Mouse (Mus musculus): Measurements from ENCODE around the gene Zbtb16. TPM values are rescaled to one million over a fixed set of nuclear protein-coding genes. Genes with fewer than 3 reads are reported as not detected.

Gene Zbtb16
- total and polyA plus RNA-seq, 3 experiments = 15.7 to 150 (median 149) TPM

DNA sequence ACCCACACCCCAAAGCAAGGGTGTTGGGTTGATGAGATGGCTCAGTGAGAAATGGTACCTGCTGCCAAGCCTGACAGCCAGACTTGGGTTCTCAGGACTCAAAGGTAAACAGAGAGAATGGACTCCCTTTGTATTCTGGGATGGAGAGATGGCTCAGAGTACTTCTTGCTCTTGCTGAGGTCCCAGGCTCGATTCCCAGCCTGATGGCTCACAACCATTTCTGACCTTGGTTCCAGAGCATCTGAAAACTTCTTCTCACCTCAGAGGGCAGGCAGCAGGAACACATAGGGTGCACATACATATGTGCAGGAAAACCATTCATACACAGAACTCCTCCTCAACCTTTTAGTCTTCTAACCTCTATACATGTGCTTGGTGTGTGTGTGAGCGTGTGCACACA, 185.2 kb downstream of the Zbtb16 start:
- Histone ChIP-seq H3K79me2 (replicated peaks; ENCODE audit: control insufficient read depth, insufficient read depth, low read length) (no peaks in the 10 kb centered on the region), H3K9ac (ENCODE audit: low read depth, low read length) (no peak overlapping the region), H3K27me3 (ENCODE audit: control insufficient read depth, insufficient read depth, low read length) (no peaks in the 10 kb centered on the region), H3K27ac (peak overlapping the region; percentile 9; the same call in 1 of the 2 replicates), H3K4me1 (ENCODE audit: control insufficient read depth, insufficient read depth, low read length) (peaks cover 28% of the 10 kb centered on the region), H3K36me3 (ENCODE audit: control insufficient read depth, insufficient read depth, low read length) (peaks cover 3% of the 10 kb centered on the region; the same call in 1 of the 2 replicates), H3K4me3 (no peak overlapping the region)
- peak in 1 of 2 experiments; percentile 22 for DNase-seq
- intact Hi-C loops (cut with DNase I) = no loop called here
- 86% methylated on average over 2 of the region's 2 CpGs for WGBS
- TF ChIP-seq POLR2A (IDR thresholded peaks at IDR 0.05; ENCODE audit: insufficient read depth, low read depth, low read length) (no peak), EP300 (IDR thresholded peaks at IDR 0.05; ENCODE audit: insufficient read depth, low read depth, low read length) (no peak), CTCF (IDR thresholded peaks at IDR 0.05) (no peak)

DNA sequence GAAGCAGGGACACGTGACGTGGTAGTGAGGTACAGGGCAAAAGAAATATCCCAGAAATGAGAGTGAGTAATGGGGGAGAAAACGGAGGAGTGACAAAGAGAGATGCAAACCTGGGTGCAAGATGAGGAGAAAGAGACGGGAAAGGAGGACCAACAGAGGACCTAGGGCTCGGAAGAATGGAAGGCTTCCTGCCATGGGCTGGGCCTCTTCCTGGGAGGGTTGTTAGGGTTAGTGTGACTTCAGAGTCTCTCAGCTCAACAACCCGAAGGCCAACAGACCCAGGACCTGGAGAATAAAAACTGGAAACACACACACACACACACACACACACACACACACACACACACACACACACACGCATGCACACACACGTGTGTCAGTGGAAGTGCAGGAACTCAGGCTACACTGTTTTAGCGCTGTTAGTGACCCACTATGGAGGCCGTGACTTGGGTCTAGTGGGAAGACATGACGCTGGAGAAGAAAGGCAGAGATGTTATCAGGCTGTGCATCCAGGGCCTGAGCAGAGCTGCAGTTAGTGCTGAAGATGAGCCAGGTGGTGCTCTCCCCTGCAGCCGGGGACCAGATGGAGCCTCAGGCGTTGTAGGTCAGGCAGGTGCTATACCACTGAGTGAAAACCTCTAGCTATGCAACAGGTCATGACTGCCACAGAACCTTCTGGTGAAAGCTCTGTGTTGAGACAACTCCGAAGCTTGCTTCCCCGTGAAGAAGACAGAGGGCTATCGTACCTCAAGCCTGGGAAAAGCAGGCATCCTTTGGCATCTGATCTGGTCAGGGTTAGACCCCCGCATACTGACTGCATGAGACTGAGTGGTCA, 186.0 kb downstream of the Zbtb16 start:
- Histone ChIP-seq H3K4me3 (peak overlapping the region; percentile 61), H3K4me1 (ENCODE audit: control insufficient read depth, insufficient read depth, low read length) (peaks cover 26% of the 10 kb centered on the region), H3K27me3 (ENCODE audit: control insufficient read depth, insufficient read depth, low read length) (no peaks in the 10 kb centered on the region), H3K36me3 (ENCODE audit: control insufficient read depth, insufficient read depth, low read length) (peaks cover under 1% of the 10 kb centered on the region; the same call in 1 of the 2 replicates), H3K9ac (ENCODE audit: low read depth, low read length) (peak overlapping the region; percentile 76), H3K27ac (peak overlapping the region; percentile 92), H3K79me2 (replicated peaks; ENCODE audit: control insufficient read depth, insufficient read depth, low read length) (no peaks in the 10 kb centered on the region)
- TF ChIP-seq POLR2A (IDR thresholded peaks at IDR 0.05; ENCODE audit: insufficient read depth, low read depth, low read length) (no peak), CTCF (IDR thresholded peaks at IDR 0.05) (peak; percentile 8; the same call in 1 of the 2 replicates)
- intact Hi-C loops (cut with DNase I) = loop anchor here (1.0 to 10.0 kb wide), 3 partner anchors 57 to 405 kb away; partner anchors contain the start of gene Zw10
- peak in 1 of 2 experiments; percentile 48 for DNase-seq
- 63% methylated on average over 17 of the region's 17 CpGs for WGBS

DNA sequence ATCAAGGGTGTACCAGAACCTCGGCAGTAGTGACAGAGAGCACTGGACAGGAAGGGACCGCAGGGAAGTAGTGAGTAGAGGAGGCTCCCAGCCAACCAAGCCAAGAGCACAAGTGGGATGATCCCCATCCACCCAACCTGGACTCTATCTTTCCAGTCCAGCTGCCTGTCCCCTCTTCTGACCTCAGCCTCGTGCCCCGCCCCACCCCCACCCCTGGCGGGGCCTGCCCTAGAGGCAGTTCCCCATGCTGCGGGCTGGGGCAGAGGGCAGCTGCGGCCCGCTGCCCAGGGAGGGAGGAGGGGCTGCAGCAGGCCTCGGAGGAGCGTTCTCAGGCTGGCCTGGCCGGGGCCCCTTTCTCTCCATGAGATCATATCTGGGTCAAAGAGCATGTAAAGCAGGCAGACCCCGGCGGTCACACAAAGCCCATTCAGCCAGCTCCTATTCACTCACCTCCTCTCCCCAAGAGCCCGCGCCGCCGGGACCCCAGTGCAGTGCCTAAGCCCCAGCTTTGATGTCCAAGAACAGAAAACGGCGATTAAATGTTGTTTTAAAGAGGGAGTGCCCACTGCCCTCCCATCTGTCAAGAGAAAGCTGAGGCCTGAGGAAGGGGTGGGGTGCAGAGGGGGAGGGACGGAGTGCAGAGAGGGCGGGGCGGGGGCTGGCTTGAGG, 186.8 kb downstream of the Zbtb16 start:
- Histone ChIP-seq H3K4me3 (peak overlapping the region; percentile 61), H3K27ac (peak overlapping the region; percentile 92), H3K79me2 (replicated peaks; ENCODE audit: control insufficient read depth, insufficient read depth, low read length) (no peaks in the 10 kb centered on the region), H3K27me3 (ENCODE audit: control insufficient read depth, insufficient read depth, low read length) (no peaks in the 10 kb centered on the region), H3K36me3 (ENCODE audit: control insufficient read depth, insufficient read depth, low read length) (no peaks in the 10 kb centered on the region), H3K9ac (ENCODE audit: low read depth, low read length) (peak overlapping the region; percentile 76), H3K4me1 (ENCODE audit: control insufficient read depth, insufficient read depth, low read length) (peaks cover 26% of the 10 kb centered on the region)
- DNase-seq = peak; percentile 78 to 82
- WGBS = 9% methylated on average over 22 of the region's 22 CpGs
- TF ChIP-seq POLR2A (IDR thresholded peaks at IDR 0.05; ENCODE audit: insufficient read depth, low read depth, low read length) (peak; percentile 60), EP300 (IDR thresholded peaks at IDR 0.05; ENCODE audit: insufficient read depth, low read depth, low read length) (0 out of 2 replicates have a peak, but pooled peaks have one; percentile 59), CTCF (IDR thresholded peaks at IDR 0.05) (peak; percentile 19; the same call in 1 of the 2 replicates)
- intact Hi-C loops (cut with DNase I) = loop anchor here (1.0 to 10.0 kb wide), 3 partner anchors 58 to 406 kb away; partner anchors contain the start of gene Zw10

DNA sequence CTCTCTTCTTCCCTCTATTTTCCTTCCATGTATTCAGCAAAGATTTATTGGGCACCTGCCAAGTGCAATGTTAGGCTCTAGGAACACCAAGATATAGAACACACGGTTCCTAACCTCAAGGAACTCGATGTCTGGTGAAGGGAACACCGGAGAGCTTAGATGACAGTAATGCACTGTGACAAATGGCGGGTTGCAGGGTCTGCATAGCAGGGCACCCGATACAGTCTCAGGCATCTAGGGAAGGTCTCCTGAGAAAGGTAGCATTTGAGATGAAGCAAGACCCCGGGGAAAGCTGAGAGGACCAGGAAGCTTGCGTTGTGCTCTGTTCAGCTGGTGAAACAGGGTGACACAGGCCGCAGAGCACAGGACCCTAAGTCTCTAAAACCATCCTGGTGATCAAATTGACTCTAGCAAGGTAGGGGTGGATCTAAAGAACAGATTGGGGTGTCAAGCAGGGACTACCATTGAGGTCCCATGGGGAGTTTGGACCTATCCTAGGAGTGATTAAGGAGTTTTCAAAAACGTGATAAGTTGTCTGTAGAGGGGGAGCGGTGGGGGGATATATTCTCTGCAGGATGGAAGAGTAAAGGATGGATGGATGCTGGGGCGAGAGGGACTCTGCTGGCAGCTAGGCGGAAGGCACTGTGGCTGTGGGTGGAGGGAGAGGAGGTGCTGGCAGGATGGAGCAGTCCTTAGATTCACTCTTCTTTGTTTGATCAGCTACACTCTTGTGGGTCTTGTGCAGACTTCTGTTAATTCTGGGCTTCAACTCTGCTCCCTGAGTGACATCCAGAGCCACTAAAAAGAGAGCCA, 187.5 kb downstream of the Zbtb16 start:
- H3K27ac ChIP-seq = peak overlapping the region; percentile 92

DNA sequence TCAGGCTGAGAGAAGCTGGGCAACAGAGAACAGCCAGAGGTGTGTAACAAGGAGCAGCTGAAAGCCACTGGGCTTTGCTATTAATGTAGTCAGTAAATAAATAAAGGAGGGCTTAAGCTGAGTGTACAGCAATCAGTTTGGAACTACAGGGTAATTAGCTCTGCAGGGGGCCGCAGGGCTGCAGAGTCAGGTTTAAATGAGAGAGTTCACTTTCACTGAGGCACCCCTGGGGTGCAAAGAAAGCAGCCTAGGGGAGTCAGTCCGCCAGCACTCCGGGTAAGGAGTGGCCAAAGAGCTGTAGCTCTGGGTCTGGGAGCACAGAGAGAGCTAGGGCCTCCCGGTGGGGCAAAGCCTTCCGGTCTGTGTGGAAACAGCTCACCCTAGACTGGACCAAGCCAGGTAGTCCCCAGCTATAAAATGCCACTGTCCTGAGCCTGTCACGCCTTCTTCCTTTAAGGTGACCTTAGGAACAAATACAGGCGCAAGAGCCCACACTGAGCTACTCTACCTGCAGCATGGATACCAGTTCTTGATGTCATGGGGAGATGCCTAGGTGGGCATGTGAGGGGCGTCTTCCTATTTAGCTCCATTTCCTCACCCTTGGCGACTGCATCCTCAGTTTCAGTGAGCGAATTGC, 188.3 kb downstream of the Zbtb16 start:
- intact Hi-C loops (cut with DNase I) = loop anchor here (5.0 to 10.0 kb wide), 2 partner anchors 60 to 407 kb away; partner anchors contain the start of gene Zw10
- DNase-seq = peak; percentile 31 to 60
- peak overlapping the region; percentile 76 for H3K9ac ChIP-seq (ENCODE audit: low read depth, low read length)
- 68% methylated on average over 10 of the region's 10 CpGs for WGBS
- H3K27ac ChIP-seq = peak overlapping the region; percentile 92
- no peaks in the 10 kb centered on the region for H3K36me3 ChIP-seq (ENCODE audit: control insufficient read depth, insufficient read depth, low read length)
- peaks cover 26% of the 10 kb centered on the region for H3K4me1 ChIP-seq (ENCODE audit: control insufficient read depth, insufficient read depth, low read length)
- H3K4me3 ChIP-seq = peak overlapping the region; percentile 61
- no peaks in the 10 kb centered on the region for H3K27me3 ChIP-seq (ENCODE audit: control insufficient read depth, insufficient read depth, low read length)
- no peaks in the 10 kb centered on the region for H3K79me2 ChIP-seq (replicated peaks; ENCODE audit: control insufficient read depth, insufficient read depth, low read length)
- 0 out of 2 replicates have a peak, but pooled peaks have one; percentile 5 for TF ChIP-seq POLR2A (IDR thresholded peaks at IDR 0.05; ENCODE audit: insufficient read depth, low read depth, low read length)
- TF ChIP-seq CTCF (IDR thresholded peaks at IDR 0.05) = no peak
- TF ChIP-seq EP300 (IDR thresholded peaks at IDR 0.05; ENCODE audit: insufficient read depth, low read depth, low read length) = no peak

More for the DNA sequence above, 187.5 kb downstream of the Zbtb16 start:
- intact Hi-C loops (cut with DNase I) = loop anchor here (1.0 to 10.0 kb wide), 3 partner anchors 59 to 406 kb away; partner anchors contain the start of gene Zw10
- Histone ChIP-seq H3K4me3 (peak overlapping the region; percentile 61), H3K36me3 (ENCODE audit: control insufficient read depth, insufficient read depth, low read length) (no peaks in the 10 kb centered on the region), H3K79me2 (replicated peaks; ENCODE audit: control insufficient read depth, insufficient read depth, low read length) (no peaks in the 10 kb centered on the region), H3K9ac (ENCODE audit: low read depth, low read length) (peak overlapping the region; percentile 76), H3K27me3 (ENCODE audit: control insufficient read depth, insufficient read depth, low read length) (no peaks in the 10 kb centered on the region), H3K4me1 (ENCODE audit: control insufficient read depth, insufficient read depth, low read length) (peaks cover 26% of the 10 kb centered on the region)
- TF ChIP-seq EP300 (IDR thresholded peaks at IDR 0.05; ENCODE audit: insufficient read depth, low read depth, low read length) = no peak
- no peak for TF ChIP-seq POLR2A (IDR thresholded peaks at IDR 0.05; ENCODE audit: insufficient read depth, low read depth, low read length)
- no peak for TF ChIP-seq CTCF (IDR thresholded peaks at IDR 0.05)
- WGBS = 67% methylated on average over 12 of the region's 12 CpGs
- no peak for DNase-seq
